Mouse (Mus musculus) brain, embryonic 14.5 days (tissue): Measurements from ENCODE around the gene Dhrs2. TPM values are rescaled to one million over a fixed set of nuclear protein-coding genes. Genes with fewer than 3 reads are reported as not detected.

Source experiments
- DNase-seq: peaks from one replicate; pipeline ENCODE4 v3.0.0-alpha.2; 2011; ENCODE audit warnings: low read depth
- CTCF ChIP-seq: fragments of 200-500 bp; IDR thresholded peaks from 2 replicates; pipeline ENCODE4 v1.5.1; 2012; ENCODE audit warnings: inconsistent platforms, mild to moderate bottlenecking, moderate library complexity, borderline replicate concordance; ENCODE audit not compliant: insufficient read depth, insufficient read length; ENCODE audit errors: extremely low read depth
- POLR2A ChIP-seq: fragments of 200-500 bp; IDR thresholded peaks from 2 replicates; pipeline ENCODE4 v1.6.1; 2012; ENCODE audit warnings: mild to moderate bottlenecking, inconsistent platforms, borderline replicate concordance; ENCODE audit not compliant: poor library complexity, insufficient read depth, insufficient read length, severe bottlenecking; ENCODE audit errors: extremely low read depth
- polyA plus RNA-seq: library from polyadenylated mRNA; depleted of rRNA; stranded (reverse); fragments of >200 nt; gene quantifications from 2 replicates; pipeline ENCODE4 v1.2.3, GENCODE M21; 2012; rRNA removed

Gene Dhrs2
- 0.38 and 0.72 TPM in 2 replicates for polyA plus RNA-seq

DNA sequence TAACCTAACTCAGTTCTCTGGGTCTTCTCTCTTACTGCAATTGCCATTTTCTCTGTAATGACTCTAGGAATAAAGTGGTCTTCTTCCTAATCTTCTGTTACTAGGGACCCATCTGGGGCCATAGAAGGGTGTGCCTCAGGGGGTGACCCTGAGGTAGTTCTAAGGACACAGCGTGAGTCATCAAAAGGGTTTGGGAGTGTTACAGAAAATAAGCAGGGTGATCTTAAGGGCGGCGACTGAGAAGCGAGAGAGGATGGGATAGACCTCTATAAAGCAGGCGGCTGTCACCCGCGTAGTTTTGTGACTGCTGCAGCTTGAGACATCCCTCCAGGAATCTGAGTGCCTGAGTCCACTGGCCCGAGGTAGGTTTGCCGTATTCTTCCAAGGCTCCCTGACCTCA, at the start of gene Dhrs2:
Gene Dhrs2 (plus strand): TSS at position 301 of the 400 bp plus-strand sequence.
- DNase-seq, result no peak
- TF ChIP-seq CTCF (no peak), POLR2A (no peak)

DNA sequence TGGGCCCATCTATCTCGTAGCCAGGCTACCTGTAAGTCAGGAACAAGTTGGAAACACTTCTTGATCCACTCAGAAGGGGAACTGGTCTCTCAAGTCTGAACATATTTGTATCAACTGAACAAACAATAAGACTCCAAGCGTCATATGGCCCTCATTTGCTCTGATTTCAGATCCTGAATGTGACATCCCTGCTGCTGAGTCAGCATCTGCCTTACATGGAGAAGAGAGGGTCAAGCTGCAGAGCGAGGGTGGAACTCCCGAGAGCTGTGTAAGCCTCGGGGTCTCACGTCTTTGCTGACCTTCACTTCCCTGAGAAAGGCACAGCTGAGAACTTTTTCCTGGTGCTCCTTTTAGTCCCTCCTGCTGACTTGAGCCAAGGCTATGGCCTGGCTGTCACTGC, 47.6 kb upstream of the Dhrs2 start:
- no peak for DNase-seq
- TF ChIP-seq CTCF (no peak), POLR2A (no peak)

DNA sequence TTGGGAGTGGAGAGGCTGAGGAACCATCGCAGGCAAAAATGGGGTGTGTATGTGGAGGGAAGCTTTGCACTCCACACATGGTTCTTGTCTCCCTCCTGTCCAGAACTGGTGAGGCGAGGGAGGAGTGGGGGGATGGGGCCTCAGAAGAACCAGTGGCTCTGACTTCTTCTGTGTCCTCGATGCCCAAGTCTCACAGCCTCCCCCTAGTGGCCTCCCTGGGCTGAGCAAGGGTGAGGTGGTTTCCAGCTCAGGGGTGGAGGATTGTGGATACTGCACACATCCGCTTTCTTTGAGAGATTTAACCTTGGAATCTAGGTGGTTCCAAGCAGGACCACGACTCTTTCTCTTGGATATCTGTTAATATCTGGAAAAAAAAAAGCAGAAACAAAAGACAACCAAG, 44.5 kb upstream of the Dhrs2 start:
- TF ChIP-seq CTCF (peak; percentile 73), POLR2A (no peak)
- DNase-seq, result no peak

DNA sequence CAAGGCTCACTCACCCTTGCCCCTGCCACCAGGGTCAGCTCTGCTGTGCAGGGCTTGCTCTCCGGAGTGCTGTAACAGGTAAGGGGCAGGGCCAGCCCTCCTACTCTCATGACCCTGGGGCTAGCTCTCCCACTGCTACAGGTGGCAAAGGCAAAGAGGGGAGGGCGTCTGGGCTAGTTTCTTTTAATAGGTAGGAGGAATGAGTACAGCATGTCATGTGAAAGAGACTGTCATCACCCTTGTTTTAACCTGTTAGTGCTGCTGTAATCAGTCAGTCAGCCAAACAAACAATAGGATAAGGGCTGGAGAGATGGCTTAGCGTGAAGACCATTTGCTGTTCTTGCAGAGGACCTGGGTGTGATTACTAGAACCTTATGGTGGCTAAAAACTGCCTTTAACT, 40.9 kb upstream of the Dhrs2 start:
- no peak for DNase-seq
- TF ChIP-seq POLR2A, result no peak
- TF ChIP-seq CTCF, result no peak

DNA sequence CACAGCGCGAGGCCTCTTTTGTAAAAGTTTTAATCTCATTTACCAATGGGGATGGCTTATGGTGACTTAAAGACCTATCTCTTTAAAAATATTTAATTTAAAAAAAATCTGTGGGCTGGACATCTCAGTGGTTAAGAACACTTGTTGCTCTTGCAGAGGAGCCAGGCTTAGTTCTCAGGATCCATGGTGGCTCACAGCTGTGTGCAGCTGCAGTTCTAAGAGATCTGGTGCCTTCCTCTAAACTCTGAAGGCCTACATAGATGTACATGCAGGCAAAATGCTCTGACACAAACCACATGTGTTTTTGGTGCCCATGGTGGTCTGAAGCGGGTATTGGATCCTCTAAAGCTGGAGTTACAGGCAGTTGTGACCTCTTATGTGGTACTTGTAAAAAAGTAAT, 38.6 kb upstream of the Dhrs2 start:
- no peak for TF ChIP-seq CTCF
- TF ChIP-seq POLR2A, result no peak
- DNase-seq, result no peak

DNA sequence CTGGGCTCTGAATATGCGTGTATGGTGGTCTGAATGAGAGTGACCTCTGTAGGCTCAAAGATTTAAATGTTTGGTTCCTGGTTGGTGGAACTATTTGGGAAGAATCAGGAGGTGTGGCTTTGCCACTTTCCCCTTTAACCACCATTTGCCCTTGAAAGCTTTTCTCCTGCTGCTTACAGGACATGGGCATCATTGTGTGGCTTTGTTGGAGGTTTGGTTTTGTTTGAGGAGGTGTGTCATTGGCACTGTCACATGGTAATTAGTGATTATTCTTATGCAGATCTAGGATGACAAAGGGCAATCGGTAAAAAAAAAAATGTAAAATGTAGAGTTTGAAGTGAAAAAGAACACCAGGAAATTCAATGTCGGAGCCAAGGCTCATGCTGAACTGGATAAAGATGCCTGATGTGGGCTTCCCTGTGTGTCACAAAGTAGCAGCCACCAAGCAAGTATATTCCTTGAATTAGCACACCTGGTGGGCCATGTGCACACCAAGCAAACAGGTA, 37.1 kb upstream of the Dhrs2 start:
- no peak for DNase-seq
- TF ChIP-seq CTCF, result no peak
- no peak for TF ChIP-seq POLR2A

DNA sequence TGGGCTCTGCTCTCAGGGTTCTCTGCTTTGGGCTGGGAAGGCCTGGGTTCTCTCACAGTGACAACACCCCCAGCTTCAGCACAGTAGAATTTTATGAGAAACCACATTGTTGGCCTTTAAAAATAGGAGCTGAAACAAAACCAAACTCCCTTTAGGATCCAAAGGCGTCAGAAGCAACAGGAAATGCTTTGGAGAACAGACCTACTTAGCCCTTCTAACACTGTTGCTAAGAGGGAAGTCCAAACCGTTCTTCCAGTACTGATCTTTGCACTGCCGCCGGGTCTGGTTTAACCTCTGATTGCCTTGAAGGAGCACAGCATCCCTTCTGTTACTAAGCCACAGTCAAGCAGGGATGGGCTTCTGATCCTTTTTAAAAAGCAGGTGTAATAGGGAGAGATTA, 33.3 kb upstream of the Dhrs2 start:
- no peak for TF ChIP-seq CTCF
- no peak for TF ChIP-seq POLR2A
- peak; percentile 17 for DNase-seq

DNA sequence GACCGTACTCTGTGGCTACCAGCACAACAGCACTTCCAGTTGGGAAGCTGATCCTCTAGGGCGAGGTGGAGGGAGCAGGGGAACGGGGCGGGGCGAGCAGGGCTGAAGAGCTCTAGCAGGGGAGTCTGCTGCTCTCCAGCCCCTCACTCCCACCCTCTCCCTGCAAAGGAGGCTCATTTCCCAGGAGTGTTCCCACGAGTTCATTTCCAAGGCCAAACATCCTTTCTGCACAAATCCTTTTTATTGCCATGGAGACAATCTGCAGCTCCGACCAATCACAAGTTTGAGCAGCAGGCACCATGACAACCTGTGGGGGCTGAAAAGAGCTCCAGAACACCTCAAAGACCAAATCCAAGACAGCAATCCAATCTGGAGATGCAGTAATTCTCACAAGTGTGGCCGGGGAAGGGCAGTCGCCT, 32.4 kb upstream of the Dhrs2 start:
- DNase-seq, result peak; percentile 91
- TF ChIP-seq POLR2A (no peak), CTCF (no peak)

DNA sequence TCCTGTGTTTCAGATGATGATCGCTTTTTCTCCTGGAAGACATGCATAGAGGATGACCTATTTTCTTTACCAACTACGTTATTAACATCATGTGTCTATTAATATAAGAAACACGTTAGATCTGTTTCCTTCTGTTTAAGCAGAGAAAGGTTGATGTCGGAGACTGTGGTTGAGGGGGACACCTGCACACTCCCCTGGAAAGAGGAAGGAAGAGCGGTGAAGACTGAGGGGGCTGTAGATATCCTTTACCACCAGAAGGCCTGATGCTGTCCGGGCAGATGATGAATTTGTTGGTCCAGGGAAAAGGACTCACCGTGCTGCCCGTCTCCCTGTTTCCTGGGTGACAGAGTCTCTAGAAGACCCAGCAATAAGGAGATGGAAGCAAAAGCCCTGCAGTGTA, 28.5 kb upstream of the Dhrs2 start:
- no peak for DNase-seq
- no peak for TF ChIP-seq POLR2A
- no peak for TF ChIP-seq CTCF

DNA sequence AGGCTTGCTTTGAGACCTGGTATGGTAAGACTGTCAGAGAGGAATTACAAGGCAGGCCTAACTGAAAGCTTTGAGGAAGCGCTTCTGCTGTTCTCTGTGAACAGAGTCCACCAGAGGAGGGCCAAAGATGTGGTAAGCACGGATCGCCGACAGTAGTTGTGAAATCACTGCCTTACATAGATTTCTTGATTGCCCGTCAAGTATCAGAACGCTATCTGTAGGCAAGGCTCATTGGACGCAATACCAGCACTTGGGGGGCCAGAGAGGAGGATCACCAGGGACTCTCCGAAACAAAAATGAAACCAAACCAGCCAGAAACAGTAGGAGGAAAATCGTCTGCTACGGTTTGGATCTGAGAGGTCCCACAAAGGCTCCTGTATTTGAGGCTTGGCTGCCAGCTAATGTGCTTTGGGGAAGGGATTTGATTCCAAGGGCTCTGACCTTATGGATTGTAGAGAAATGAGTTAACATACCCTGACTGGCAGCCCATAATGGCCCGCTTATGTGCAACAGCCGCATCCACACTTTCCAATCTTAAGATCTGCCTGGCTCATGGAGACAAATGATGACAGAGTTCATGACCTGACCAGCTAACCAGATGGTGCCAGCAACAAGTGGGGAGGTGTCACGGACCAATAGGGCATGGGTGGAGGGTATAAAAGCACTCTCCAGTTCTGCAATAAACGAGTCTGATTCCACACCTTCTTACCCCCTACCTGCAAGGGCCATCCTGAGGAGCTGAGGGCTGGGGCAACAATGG, 27.8 kb upstream of the Dhrs2 start:
- TF ChIP-seq POLR2A (no peak), CTCF (no peak)
- no peak for DNase-seq

DNA sequence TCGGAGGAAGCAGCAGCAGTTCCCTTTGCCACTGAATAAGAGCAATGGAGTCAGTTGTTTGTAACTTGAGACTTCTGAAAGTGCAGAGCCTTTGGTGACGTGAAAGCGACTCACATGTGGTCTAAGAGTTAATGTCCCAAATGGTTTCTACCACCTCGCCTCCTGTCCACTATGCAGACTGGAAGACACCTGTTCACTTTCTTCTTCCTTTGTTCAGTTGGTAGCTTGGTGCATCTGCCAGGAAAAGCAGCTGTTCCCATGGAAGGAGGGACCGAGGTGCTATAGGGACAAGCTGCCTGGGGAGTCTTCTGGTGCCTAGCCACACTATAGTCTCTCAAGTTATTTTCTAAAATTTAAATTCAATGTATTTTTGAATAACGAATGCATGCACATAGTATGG, 27.0 kb upstream of the Dhrs2 start:
- DNase-seq, result no peak
- TF ChIP-seq POLR2A (no peak), CTCF (no peak)

DNA sequence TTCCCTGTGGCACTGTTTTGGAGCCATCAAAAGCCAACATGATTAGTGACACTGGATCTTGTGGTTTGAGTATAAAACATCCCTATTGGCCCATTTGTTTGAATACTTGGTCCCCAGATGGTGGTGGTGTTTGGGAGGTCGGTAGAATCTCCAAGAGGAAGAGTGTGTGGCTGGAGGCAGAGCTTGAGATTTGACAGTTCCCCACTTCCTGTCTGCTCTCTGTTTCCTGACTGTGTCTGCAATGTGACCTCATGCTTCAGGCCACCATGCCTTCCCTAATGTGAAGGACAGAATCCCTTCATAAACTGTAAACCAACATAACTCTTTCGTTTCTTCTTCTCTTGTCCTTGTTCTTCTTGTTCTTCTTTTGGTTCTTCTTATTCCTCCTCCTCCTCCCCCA, 24.7 kb upstream of the Dhrs2 start:
- TF ChIP-seq CTCF (no peak), POLR2A (no peak)
- DNase-seq, result no peak

DNA sequence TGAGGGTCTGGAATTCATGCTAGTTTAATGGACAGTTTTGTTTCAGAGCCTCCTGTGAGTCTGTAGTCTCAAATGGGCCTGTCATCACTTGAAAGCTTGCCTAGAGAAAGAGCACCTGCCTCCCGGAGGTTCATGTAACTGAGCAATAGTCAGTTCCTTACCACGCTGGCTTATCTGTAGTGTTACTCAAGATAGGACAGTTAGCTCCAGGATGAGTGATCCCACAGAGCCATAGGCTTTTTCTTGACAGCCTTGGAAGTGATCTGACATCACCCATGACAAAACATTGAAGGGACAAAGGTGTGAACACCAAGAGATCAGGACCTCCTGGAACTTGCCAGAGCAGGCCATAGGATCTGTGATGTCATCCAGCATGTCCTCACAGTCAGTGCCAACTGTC, 23.6 kb upstream of the Dhrs2 start:
- TF ChIP-seq CTCF (no peak), POLR2A (no peak)
- no peak for DNase-seq
